Mouse (Mus musculus) forebrain, embryonic 11.5 days (tissue): ENCODE data around the gene Plod2. TPM values are rescaled to one million over a fixed set of nuclear protein-coding genes. Genes with fewer than 3 reads are reported as not detected.

Experiments used
- ATAC-seq: fragments of 200-750 bp; cut with Nextera tagmentation; replicated peaks from 2 replicates; pipeline ENCODE4 v1.8.0; 2017; ENCODE audit warnings: moderate TSS enrichment; ENCODE audit not compliant: low FRiP score
- DNase-seq: peaks from one replicate; pipeline ENCODE4 v3.0.0-alpha.2; 2017; ENCODE audit warnings: low spot score
- H3K27ac ChIP-seq: fragments of 300-500 bp; sonication (generic); 2 replicates; pipeline ENCODE4 v1.5.1; 2014; ENCODE audit warnings: low read depth, low read length
- H3K27me3 ChIP-seq: fragments of 300-500 bp; sonication (generic); 2 replicates; pipeline ENCODE4 v1.6.1; 2014; ENCODE audit warnings: mild to moderate bottlenecking, low read length, mixed read lengths; ENCODE audit not compliant: control insufficient read depth, insufficient read depth
- H3K36me3 ChIP-seq: fragments of 300-500 bp; sonication (generic); 2 replicates; pipeline ENCODE4 v1.6.1; 2014; ENCODE audit warnings: mild to moderate bottlenecking, low read length, moderate library complexity, mixed read lengths; ENCODE audit not compliant: control insufficient read depth, insufficient read depth
- H3K4me1 ChIP-seq: fragments of 300-500 bp; sonication (generic); replicated peaks from 2 replicates; pipeline ENCODE4 v1.6.1; 2014; ENCODE audit warnings: low read length, mixed read lengths; ENCODE audit not compliant: control insufficient read depth, insufficient read depth
- H3K4me2 ChIP-seq: fragments of 300-500 bp; sonication (generic); 2 replicates; pipeline ENCODE4 v1.6.1; 2014; ENCODE audit warnings: low read depth, mild to moderate bottlenecking, low read length, moderate library complexity, mixed read lengths; ENCODE audit not compliant: severe bottlenecking
- H3K4me3 ChIP-seq: fragments of 300-500 bp; sonication (generic); 2 replicates; pipeline ENCODE4 v1.5.1; 2014; ENCODE audit warnings: low read depth, low read length
- H3K9ac ChIP-seq: fragments of 300-500 bp; sonication (generic); 2 replicates; pipeline ENCODE4 v1.6.1; 2014; ENCODE audit warnings: low read length
- H3K9me3 ChIP-seq: fragments of 300-500 bp; sonication (generic); 2 replicates; pipeline ENCODE4 v1.6.1; 2016; ENCODE audit warnings: low read length, mixed read lengths; ENCODE audit not compliant: control insufficient read depth
- WGBS: fragments of 180-500 bp; shearing (Covaris S2); extraction: QIAGEN DNeasy Blood & Tissue Kit; methylation state at CpG from one replicate; pipeline ENCODE4 v1.1.7; 2014; 5-methylcytosine and 5-hydroxymethylcytosine counted together
- polyA plus RNA-seq: library from polyadenylated mRNA; unstranded; fragments of >200 nt; fragmentation: Nextera tagmentation; extraction: Ambion mirVana; gene quantifications from 2 replicates; pipeline ENCODE4 v1.2.1, GENCODE M21; 2014

The Plod2 gene
- 26.2 and 30.5 TPM in 2 replicates for polyA plus RNA-seq

GRCm38 (mm10) chr9:92541977-92542561 lies at the start of gene Plod2:
Gene Plod2, plus strand, starts transcription at chr9:92542223.
- Histone ChIP-seq H3K9ac (peak within 1 kb of the TSS; percentile 83), H3K27ac (peak within 1 kb of the TSS; percentile 63), H3K27me3 (no peaks in the 10 kb centered on the region), H3K9me3 (no peaks in the 10 kb centered on the region), H3K4me3 (peak within 1 kb of the TSS; percentile 69), H3K4me2 (peak within 1 kb of the TSS; percentile 73), H3K36me3 (no peaks in the 10 kb centered on the region), H3K4me1 (peaks cover 6% of the 10 kb centered on the region)
- DNase-seq (peak; percentile 89), ATAC-seq (peak; percentile 95)
- WGBS, result under 1% methylated on average over 60 of the region's 67 CpGs

- Histone ChIP-seq H3K4me2 (no peak overlapping the region), H3K9me3 (no peaks in the 10 kb centered on the region), H3K36me3 (no peaks in the 10 kb centered on the region), H3K27me3 (no peaks in the 10 kb centered on the region), H3K27ac (no peak overlapping the region), H3K9ac (no peak overlapping the region), H3K4me3 (no peak overlapping the region), H3K4me1 (no peaks in the 10 kb centered on the region)
- WGBS, result 45% methylated on average over 12 of the region's 12 CpGs
- ATAC-seq (peak; percentile 89), DNase-seq (peak; percentile 91)
Observed at GRCm38 (mm10) chr9:92499710-92500410, 42.2 kb upstream of the Plod2 start.

GRCm38 (mm10) chr9:92504256-92504655 lies 37.8 kb upstream of the Plod2 start:
- Histone ChIP-seq H3K27ac (no peak overlapping the region), H3K9ac (no peak overlapping the region), H3K4me2 (no peak overlapping the region), H3K27me3 (no peaks in the 10 kb centered on the region), H3K4me3 (no peak overlapping the region), H3K9me3 (no peaks in the 10 kb centered on the region), H3K4me1 (no peaks in the 10 kb centered on the region), H3K36me3 (no peaks in the 10 kb centered on the region)
- DNase-seq (no peak), ATAC-seq (no peak)
- 82% methylated on average over 3 of the region's 3 CpGs for whole genome bisulfite sequencing

DNA sequence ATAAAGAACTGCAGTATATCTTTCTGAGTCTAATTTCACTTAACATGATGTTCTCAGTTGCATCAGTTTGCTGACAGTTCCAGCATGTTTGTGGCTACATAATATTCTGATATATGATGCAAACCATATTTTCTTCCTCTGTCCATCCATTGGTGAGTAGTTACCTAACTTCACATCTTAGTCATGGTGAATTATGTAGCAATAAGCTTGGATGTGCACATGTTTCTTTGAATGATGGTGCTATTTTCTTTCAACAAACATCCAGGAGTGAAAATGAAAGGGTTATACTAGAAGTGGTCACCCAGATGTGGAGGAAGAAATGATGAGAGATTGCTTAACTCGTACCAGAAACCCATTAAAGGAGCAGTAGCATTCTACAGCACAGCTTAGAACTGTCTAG lies 37.1 kb upstream of the Plod2 start:
- H3K4me2 ChIP-seq, result no peak overlapping the region
- no peaks in the 10 kb centered on the region for H3K36me3 ChIP-seq
- ATAC-seq, result no peak
- H3K4me1 ChIP-seq, result no peaks in the 10 kb centered on the region
- H3K9me3 ChIP-seq, result no peaks in the 10 kb centered on the region
- H3K9ac ChIP-seq, result no peak overlapping the region
- WGBS, result 82% methylated on average over 1 of the region's 1 CpGs
- no peak overlapping the region for H3K27ac ChIP-seq
- no peaks in the 10 kb centered on the region for H3K27me3 ChIP-seq
- no peak overlapping the region for H3K4me3 ChIP-seq
- no peak for DNase-seq

DNA sequence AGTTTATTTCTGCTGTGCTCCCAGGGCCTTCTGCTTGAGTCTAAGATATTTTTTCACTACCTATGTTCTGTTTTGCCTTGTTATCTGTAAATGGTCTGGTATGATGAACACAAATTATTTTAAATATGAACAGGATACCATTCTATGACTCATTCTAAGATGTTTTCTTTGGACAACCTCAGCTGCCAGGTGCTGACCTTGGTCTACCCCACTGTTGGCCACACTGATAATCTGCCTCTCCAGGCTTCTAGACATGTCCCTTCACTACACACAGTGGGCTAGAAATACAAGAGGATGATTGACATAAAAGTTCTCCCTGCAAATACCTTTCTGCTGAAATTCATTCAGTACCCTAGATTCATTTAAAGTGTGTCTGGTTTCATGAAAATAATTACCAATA lies 30.3 kb upstream of the Plod2 start:
- DNase-seq, result no peak
- ATAC-seq, result no peak

GRCm38 (mm10) chr9:92517036-92517435 lies 25.0 kb upstream of the Plod2 start:
- Histone ChIP-seq H3K4me1 (no peaks in the 10 kb centered on the region), H3K4me2 (no peak overlapping the region), H3K27ac (no peak overlapping the region), H3K27me3 (no peaks in the 10 kb centered on the region), H3K4me3 (no peak overlapping the region), H3K9ac (no peak overlapping the region), H3K36me3 (no peaks in the 10 kb centered on the region), H3K9me3 (no peaks in the 10 kb centered on the region)
- DNase-seq, result no peak
- no peak for ATAC-seq
- 96% methylated on average over 12 of the region's 12 CpGs for WGBS

More for the DNA sequence above, 30.3 kb upstream of the Plod2 start:
- Histone ChIP-seq H3K27ac (no peak overlapping the region), H3K27me3 (no peaks in the 10 kb centered on the region), H3K9ac (no peak overlapping the region), H3K36me3 (no peaks in the 10 kb centered on the region), H3K4me3 (no peak overlapping the region), H3K9me3 (no peaks in the 10 kb centered on the region), H3K4me1 (no peaks in the 10 kb centered on the region), H3K4me2 (no peak overlapping the region)

DNA sequence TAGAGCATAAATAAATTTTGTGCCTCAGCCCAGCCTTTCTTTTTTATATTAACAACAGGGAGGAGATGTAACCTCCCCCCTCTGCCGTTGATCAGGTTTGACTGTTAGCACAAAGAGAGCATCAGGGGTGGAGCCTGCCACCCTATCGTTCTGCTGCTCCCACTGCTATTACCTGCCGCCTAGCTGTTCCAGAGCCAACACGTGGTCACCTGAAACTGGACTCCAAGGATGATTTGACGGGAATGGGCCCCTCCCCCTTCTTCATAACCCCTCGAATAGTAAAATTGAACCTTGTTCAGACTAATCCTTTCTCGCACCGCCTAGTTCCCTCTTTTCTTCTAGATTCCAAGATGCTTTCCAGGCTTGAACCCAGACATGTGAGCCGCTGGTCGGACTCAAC lies 21.3 kb upstream of the Plod2 start:
- Histone ChIP-seq H3K4me1 (no peaks in the 10 kb centered on the region), H3K9me3 (no peaks in the 10 kb centered on the region), H3K4me2 (no peak overlapping the region), H3K9ac (no peak overlapping the region), H3K36me3 (no peaks in the 10 kb centered on the region), H3K27ac (no peak overlapping the region), H3K27me3 (no peaks in the 10 kb centered on the region), H3K4me3 (no peak overlapping the region)
- DNase-seq (no peak), ATAC-seq (no peak)
- 89% methylated on average over 10 of the region's 10 CpGs for WGBS

DNA sequence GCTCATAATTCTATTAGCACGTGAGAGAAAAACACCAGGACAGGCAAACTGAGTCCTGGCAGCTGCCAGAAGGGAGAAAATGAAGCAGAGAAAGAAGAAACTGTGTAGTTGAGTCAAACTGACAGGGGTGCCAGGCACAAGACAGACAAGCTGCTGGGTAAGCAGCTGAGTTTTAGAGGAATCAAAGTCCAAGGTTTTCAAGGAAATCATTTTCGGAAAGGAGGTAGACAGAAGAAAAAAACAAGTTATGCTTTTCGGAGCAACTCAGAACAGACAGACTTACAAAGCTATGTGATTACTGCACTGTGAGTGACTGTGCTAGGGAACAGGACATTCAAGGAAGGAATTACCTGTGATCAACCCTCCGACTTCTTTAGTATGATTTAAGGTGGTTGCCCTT lies 17.5 kb upstream of the Plod2 start:
- H3K36me3 ChIP-seq, result no peaks in the 10 kb centered on the region
- H3K4me3 ChIP-seq, result no peak overlapping the region
- no peak for DNase-seq
- H3K4me2 ChIP-seq, result no peak overlapping the region
- no peaks in the 10 kb centered on the region for H3K9me3 ChIP-seq
- no peaks in the 10 kb centered on the region for H3K4me1 ChIP-seq
- H3K27me3 ChIP-seq, result no peaks in the 10 kb centered on the region
- no peak overlapping the region for H3K27ac ChIP-seq
- 83% methylated on average over 4 of the region's 4 CpGs for WGBS
- H3K9ac ChIP-seq, result no peak overlapping the region
- ATAC-seq, result no peak

DNA sequence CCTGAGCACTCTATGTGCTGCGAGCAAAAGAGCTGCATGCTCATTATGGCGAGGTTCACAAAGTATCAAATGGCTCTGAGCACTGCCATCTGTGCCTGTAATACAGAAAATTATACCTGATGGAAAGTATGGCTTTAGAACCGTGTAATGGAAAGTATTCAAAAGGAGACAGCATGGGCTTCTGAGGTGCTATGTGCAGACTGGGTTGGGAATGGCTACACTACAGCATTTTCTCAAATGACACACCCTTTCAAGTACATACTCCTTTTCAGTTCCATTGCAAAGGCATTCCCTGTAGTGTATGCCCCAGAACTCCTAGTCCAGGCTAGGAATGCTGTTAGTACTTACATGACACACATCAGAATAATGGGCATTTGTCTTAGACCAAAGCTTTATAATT lies 12.0 kb upstream of the Plod2 start:
- no peak for DNase-seq
- no peaks in the 10 kb centered on the region for H3K36me3 ChIP-seq
- H3K4me3 ChIP-seq, result no peak overlapping the region
- no peaks in the 10 kb centered on the region for H3K4me1 ChIP-seq
- H3K4me2 ChIP-seq, result no peak overlapping the region
- 82% methylated on average over 3 of the region's 3 CpGs for WGBS
- no peaks in the 10 kb centered on the region for H3K9me3 ChIP-seq
- H3K27ac ChIP-seq, result no peak overlapping the region
- no peak overlapping the region for H3K9ac ChIP-seq
- H3K27me3 ChIP-seq, result no peaks in the 10 kb centered on the region
- ATAC-seq, result no peak
